Mouse (Mus musculus): ENCODE measurements at regions not wholly inside any gene's neighbourhood (a gene's known extent, or its start where the extent isn't known, plus 50 kb on each side); places are given as distances from the start of the nearest gene placed in this dataset.

DNA sequence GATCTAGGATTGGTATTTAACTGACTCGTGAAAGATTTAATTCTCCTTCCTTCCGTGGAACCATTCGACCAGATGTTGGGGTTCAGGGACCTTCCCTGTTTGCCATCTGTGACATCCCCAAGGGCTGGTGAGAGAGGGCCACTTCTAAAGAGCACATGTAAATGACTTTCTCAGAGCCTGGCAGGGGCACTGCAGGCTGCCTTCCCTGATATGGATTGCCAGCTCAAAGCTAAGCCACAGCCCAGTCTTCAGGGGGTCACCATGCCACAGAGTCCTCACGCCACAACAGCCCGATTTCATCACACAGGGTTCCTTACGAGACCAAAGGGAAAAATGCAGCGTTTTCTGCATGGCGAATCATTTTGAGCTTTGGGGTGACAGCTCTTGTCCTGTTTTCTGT, 115.1 kb upstream of the Prox1 start:
- no peak for TF ChIP-seq CTCF (conservative IDR thresholded peaks at IDR 0.05; ENCODE audit: insufficient read depth, insufficient read length, low read depth, low read length)
- TF ChIP-seq POLR2A (IDR thresholded peaks at IDR 0.05; ENCODE audit: low read depth, low read length), result no peak
